Mouse (Mus musculus) cerebellum, adult 9-11 months (tissue): ENCODE measurements around the gene Gast.
"Not testable (repeated sequence)": the region's sequence is repeated elsewhere in the genome, so short reads cannot be mapped to it uniquely, and the experiment has no call there.

ENCODE experiments used
- DNase-seq: peaks from one replicate; pipeline ENCODE4 v3.0.0; 2022

The Gast gene

GRCm38 (mm10) chr11:100321479-100322305 lies 12.5 kb upstream of the Gast start:
- peak; percentile 56 for DNase-seq

GRCm38 (mm10) chr11:100322591-100323258 lies 11.5 kb upstream of the Gast start:
- no peak for DNase-seq

GRCm38 (mm10) chr11:100323578-100323977 lies 10.6 kb upstream of the Gast start:
- DNase-seq = peak; percentile 50

- DNase-seq = no peak
Observed at GRCm38 (mm10) chr11:100325062-100325629, 9.1 kb upstream of the Gast start.

- DNase-seq = no peak
Observed at GRCm38 (mm10) chr11:100327316-100327715, 6.9 kb upstream of the Gast start.

- DNase-seq = no peak
Observed at GRCm38 (mm10) chr11:100327761-100328160, 6.4 kb upstream of the Gast start.

GRCm38 (mm10) chr11:100330235-100330634 lies 4.0 kb upstream of the Gast start:
- DNase-seq = no peak

- not testable (repeated sequence) for DNase-seq
Observed at GRCm38 (mm10) chr11:100330816-100331375, 3.3 kb upstream of the Gast start.

GRCm38 (mm10) chr11:100332766-100333515 lies 1.3 kb upstream of the Gast start:
- DNase-seq = no peak

- DNase-seq = no peak
Observed at GRCm38 (mm10) chr11:100335731-100336130, 1.5 kb downstream of the Gast start.

- DNase-seq = no peak
Observed at GRCm38 (mm10) chr11:100344269-100344668, 10.1 kb downstream of the Gast start.

GRCm38 (mm10) chr11:100352076-100352857 lies 18.1 kb downstream of the Gast start:
- peak; percentile 49 for DNase-seq

GRCm38 (mm10) chr11:100355151-100355951 lies 21.1 kb downstream of the Gast start:
- DNase-seq = peak; percentile 77

GRCm38 (mm10) chr11:100355972-100356818 lies 22.0 kb downstream of the Gast start, which contains the start of gene Hap1:
TSS of gene Hap1 (minus strand) at chr11:100356128.
- DNase-seq = peak; percentile 83

GRCm38 (mm10) chr11:100356819-100357211 lies 22.6 kb downstream of the Gast start:
- DNase-seq = peak; percentile 20

GRCm38 (mm10) chr11:100357408-100357807 lies 23.2 kb downstream of the Gast start:
- DNase-seq = peak; percentile 39

GRCm38 (mm10) chr11:100360175-100360574 lies 26.0 kb downstream of the Gast start:
- DNase-seq = no peak

- DNase-seq = not testable (repeated sequence)
Observed at GRCm38 (mm10) chr11:100361059-100361458, 26.9 kb downstream of the Gast start.

GRCm38 (mm10) chr11:100362209-100362978 lies 28.2 kb downstream of the Gast start:
- DNase-seq = peak; percentile 81
